Mouse (Mus musculus) kidney, adult 9 months (tissue): Measurements from ENCODE around the gene Dand5.

Experiments
- DNase-seq: peaks from one replicate; pipeline ENCODE4 v3.0.0; 2022

Dand5 gene

DNA sequence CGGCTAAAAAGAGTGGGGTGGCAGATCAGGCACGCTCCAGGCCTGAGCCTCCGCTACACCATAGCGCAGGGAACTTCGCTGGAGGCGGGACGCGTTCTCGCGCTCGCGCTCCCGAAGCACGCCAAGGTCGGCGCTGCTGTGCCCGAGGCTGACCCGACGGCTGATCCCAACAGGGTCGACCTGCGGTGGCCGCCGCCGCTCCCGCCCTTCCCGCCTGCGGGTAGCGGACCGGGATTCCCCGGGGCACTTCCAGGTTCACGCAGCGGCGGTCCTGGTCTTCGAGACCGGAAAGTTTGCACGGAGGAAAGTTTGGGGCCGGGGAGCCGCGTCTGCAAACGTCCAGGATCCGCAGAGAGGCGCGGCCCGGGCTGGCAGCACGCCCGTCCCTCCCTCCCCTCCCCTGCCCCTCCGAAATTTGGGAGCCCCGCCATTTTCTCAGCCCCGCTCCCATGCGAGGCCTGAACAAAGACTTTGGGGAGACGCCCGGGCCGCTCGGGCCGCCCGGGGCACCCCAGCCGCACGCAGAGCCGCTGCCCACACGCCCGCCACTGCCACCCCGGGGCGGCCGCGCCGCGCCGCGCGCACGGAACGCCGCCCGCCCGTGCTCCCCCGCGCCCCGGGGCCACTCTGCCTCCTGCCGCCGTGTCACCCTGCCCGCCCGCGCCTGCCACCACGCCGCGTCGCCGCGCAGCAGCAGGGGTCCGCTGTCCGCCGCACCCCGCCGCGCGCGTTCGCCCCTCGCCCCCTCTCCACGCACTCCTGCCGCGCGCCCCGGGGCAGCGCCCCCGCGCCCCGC lies 23.3 kb downstream of the Dand5 start:
- peak; percentile 57 for DNase-seq

DNA sequence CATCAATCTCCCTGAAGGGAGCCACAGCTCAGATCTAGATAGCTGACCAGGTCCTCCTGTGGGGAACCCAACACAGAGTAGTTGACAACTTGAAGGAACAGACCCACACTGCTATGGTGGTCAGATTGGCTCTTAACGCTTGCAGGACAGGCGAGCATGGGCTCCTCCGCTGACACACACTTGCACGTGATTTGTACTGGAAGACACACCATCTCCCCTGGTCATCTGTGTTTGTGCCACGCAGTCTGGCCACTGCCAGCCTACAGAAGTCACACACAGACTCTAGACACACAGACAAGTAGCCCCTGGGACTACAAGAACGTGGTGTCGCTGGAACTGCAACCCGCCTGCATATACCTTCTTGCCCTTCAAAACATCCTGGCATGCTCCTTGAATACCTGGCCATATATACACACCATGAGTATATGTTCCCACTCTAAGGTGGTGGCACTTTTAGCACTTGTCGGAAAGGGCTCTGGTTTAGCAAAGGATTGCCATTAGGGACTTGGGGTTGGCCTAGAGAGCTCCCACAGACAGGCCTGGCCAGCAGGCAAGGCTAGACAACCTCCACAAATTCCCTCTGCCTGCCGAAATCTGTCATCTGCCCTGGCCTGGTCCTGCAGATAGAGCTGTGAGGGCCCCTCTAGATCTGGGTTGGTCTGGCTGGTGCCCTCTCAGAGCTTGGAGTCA lies 24.0 kb downstream of the Dand5 start:
- DNase-seq: no peak

DNA sequence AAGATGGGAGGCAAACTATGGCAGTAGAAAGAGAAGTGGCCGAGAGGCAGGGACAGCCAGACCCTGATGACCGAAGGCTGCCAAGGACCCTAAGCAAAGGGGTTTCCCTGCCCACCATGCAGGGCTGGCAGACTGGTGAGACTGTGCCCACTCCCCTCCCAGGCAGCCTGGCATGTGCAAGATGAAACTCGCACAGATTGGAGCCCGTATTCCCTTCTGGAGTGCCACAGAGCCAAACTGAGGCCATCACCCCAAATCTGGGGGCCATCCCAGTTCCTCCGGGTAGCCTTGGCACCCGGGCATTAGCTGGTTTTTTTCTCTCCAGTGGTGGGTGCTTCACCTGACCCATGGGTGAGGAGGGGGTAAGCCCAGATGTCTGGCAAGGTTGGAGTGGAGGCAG lies 24.7 kb downstream of the Dand5 start:
- no peak for DNase-seq

- no peak for DNase-seq
Observed at GRCm38 (mm10) chr8:84797256-84797797, 25.3 kb downstream of the Dand5 start.

GRCm38 (mm10) chr8:84794486-84794885 lies 28.1 kb downstream of the Dand5 start:
- DNase-seq: no peak

DNA sequence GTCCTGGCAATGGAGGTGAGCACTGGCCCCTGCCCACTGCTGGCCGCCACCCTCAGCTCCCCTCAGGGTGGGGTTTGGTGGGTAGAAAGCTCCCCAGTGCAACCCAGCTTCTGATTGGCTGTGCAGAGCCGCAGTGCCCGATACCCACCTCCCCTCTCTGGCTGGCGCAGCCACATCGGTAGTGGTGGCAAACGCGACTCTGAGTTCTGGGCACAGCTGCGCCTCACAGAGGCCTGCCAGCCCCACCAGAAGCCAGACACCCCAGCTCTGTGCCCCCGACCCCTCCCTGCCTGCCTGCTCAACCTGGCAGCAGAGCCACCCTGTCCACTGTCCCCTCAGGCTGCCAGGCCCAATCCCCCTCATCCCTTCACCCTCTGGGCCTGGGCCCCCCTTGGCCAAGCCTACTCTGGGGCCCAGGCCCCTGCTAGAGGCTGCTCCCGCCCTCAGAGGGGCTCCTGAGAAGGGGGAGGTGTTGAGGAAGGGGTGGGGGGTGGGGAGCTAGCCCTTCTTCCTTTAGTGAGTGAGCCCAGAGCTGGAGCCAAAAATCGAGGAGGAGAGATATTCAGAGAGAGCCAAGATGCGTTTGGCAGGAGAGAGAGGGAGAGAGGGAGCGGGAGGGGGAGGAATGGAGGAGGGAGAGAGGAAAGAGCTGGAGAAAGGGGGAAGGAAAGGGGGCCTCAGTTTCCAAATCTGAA lies 28.7 kb downstream of the Dand5 start:
- DNase-seq: no peak

DNA sequence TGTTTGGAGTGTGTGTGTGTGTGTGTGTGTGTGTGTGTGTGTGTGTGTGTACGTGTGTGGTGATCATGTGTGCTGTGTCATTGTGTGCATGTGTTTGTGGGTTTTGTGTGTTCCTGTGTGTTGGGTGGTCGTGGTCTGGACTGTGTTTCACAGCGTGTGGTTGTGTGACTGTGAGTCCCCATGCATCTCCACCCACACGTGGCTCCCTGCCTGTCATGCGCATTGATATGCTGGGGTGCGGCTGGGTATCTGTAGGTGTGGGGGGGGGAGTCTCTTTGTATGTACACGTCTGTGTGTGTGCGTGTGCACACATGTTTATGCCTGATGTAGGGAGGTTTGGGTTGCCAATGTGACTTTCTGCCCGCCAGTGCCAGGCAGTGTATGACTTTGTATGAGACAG lies 29.5 kb downstream of the Dand5 start:
- DNase-seq: no peak

GRCm38 (mm10) chr8:84792429-84792947 lies 30.1 kb downstream of the Dand5 start:
- DNase-seq: no peak

DNA sequence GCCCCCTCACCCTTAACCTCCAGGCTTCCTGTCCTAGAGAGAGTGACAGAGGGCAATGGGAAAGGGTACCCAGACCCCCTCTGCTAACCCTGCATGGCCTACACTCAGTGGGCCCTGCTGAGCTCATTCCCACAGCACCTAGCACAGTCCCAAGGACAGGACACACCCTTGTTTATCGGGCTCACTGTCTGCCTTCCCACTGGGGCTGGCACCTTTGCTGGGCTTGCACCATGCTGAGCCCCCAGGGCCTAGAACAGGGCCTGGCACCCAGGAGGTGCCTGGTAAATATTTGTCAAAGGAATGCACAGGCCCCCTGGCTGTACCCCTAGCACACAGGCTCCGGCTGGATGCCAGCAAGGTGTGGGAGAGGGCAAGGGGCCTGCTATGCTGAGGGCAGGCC lies 32.1 kb downstream of the Dand5 start:
- DNase-seq: no peak

DNA sequence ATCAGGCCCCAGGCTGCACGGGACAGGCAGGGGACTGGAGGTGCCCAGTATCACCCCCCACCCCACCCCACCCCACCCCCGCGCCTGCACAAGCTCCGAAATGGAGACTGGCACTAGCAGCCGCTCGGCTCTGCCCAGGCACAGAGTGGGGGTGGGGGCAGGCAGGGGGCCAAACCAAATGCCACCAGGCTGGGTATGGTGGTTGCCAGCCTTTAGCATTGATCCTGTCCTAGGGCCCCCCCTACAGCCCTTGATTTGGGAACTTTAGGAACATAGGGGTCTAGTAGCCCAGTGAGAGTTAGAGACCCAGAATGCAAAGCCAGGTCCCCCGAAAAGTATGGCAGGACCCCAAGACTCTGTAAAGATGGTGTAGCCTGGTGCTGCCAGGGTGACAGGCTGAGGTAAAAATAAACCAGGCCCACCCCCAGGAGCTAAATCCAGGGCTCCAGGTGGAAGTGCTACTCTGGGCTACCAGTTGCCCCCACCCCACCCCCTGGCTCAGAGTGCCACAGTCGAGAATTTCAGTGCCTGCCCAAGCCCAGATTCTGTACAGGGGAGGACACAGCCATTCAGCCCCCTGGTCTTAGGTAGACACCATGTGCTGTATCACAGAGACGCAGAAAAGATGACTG lies 32.7 kb downstream of the Dand5 start:
- no peak for DNase-seq

DNA sequence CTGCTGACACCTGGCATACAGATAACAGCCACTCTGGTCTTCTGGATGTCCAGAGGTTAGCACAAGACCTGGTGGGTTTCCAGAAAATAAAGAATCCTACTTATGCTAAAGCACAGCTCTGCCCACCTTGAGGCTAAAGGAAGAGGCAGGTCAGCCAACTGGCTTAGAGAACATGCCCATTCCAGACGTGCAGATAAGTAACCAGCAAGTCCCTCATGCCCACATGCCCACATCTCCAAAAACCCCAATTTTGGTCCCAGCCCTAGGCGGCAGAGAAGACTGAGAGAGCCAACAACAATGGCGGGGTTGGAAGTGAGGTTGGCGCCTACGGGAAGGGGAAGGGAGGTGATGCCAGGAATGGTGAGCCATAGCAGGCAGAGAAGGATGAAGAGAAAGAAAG lies 33.3 kb downstream of the Dand5 start:
- no peak for DNase-seq

GRCm38 (mm10) chr8:84788896-84789295 lies 33.7 kb downstream of the Dand5 start:
- peak; percentile 76 for DNase-seq

- DNase-seq: no peak
Observed at GRCm38 (mm10) chr8:84787523-84788302, 34.9 kb downstream of the Dand5 start.

DNA sequence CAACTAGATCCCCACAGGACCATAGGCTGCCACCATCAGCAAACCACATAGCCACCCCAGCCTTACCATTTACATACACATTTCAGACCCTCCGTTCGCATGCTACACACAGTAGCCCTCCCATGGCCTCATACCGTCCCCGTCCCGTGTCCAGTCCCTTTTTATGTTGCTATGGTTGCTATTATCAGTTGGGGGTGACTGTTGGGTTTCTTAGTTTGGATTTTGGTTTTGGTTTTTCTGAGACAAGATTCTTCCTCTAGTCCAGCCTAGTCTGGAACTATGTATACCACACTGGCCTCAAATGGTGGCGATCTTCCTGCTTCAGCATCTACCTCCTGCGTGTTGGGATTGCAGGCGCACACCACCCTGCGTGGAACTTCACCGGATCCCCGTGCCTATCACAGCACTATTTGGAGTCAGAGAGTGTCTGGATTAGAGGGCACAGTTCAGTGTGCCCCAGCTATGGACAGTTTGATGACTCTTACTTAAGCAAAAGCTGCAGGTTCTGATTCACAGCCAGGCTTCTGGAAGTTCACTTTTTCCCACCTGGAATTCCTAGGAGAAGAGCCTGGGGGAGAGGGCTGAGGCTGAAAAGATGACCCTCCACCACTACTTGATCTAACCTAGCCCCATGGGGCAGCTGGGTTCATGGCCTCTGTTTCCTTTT lies 35.7 kb downstream of the Dand5 start:
- no peak for DNase-seq

DNA sequence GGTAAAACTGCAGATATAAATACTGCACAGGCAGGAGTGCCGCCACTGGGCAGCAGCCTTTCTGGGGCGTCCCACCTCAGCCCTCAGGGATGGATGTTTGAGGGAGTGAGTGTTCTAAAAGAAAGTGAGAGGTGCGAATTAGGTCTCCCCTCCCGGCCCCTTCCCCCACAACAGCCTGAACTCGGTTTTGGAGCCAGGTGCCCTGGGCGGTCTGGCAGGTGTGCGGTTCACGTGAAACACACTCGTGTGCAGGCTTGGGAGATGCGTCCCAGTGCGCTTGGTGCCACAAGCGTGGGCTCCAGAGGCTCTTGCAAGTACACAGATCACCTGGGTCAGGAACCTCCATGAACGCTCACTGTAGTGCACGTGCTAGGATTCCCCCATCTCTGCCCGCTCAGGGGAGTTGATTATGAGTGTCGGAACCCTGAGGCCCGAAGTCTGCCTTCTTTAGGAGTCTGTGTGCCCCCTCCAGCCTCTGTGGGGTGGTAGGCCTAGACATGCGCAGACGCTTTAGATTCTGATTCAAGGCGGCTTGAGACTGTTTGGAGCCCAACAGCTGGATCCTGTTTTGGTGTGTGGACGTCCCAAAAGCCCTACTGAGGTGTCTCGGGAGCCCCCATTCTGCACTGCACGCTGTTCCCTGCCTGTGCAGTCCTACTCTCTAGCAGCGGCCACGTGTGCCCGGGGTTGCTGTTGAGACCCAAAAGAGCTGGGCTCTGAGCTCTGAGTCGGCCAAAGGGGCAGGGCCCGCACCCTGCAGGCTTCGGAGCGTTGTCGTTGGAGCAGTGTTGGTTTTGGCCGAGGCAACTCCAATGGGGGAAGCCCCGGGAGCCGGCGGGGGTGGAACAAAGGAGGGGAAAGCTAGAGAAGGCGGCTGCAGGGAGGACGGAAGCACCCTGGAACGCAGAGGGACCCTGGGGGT lies 36.6 kb downstream of the Dand5 start:
- peak; percentile 52 for DNase-seq

GRCm38 (mm10) chr8:84785506-84785755 lies 37.2 kb downstream of the Dand5 start:
- DNase-seq: no peak

- no peak for DNase-seq
Observed at GRCm38 (mm10) chr8:84784681-84785505, 37.7 kb downstream of the Dand5 start.

GRCm38 (mm10) chr8:84783919-84784581 lies 38.6 kb downstream of the Dand5 start:
- no peak for DNase-seq
